Mouse (Mus musculus): ENCODE results near the gene Magi1.

DNA sequence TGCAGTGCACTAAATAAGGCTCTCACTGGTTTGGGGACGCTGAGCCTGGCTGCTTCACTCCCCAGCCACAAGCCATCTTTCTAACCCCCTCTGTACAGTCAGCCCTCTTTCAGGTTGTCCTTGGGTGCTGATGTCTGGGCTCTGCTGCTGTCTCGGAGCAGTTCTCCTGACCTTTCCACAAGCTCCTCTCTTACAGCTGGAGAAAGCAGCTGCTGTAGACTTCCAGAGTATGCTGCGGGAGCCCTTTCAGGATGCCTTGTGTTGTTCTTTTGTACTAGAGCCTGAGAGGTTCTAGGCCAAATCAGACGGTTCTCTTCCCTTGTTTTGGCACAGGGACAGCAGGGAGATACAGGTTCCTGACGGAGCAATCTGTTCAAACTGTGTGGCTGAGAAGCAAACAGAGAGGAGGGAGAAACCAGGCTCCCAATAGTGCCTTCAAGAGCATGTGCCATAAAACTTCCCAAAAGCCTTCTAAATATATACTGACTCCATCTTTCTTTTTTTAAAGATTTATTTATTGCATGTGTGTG, 478.2 kb downstream of the Magi1 start:
- no peak for TF ChIP-seq CTCF (IDR thresholded peaks at IDR 0.05; ENCODE audit: low read depth)
- TF ChIP-seq EP300 (IDR thresholded peaks at IDR 0.05; ENCODE audit: low read depth) = no peak
